Mouse (Mus musculus) stomach, embryonic 14.5 days (tissue): ENCODE measurements around the gene Slc5a5. TPM values are rescaled to one million over a fixed set of nuclear protein-coding genes. Genes with fewer than 3 reads are reported as not detected.

ENCODE experiments used
- ATAC-seq: fragments of 200-750 bp; cut with Nextera tagmentation; 2 replicates; pipeline ENCODE4 v1.8.0; 2017; ENCODE audit warnings: low read depth, moderate TSS enrichment; ENCODE audit not compliant: insufficient number of reproducible peaks, insufficient read depth, low FRiP score
- H3K27ac ChIP-seq: fragments of 300-500 bp; sonication (generic); 2 replicates; pipeline ENCODE4 v1.5.1; 2014; ENCODE audit warnings: mild to moderate bottlenecking, low read length, moderate library complexity, mixed read lengths
- H3K27me3 ChIP-seq: fragments of 300-500 bp; sonication (generic); 2 replicates; pipeline ENCODE4 v1.6.1; 2014; ENCODE audit warnings: low read length, control low read depth, mixed read lengths; ENCODE audit not compliant: control insufficient read depth, insufficient read depth
- H3K36me3 ChIP-seq: fragments of 300-500 bp; sonication (generic); 2 replicates; pipeline ENCODE4 v1.6.1; 2014; ENCODE audit warnings: mild to moderate bottlenecking, control low read depth, low read length, moderate library complexity, mixed read lengths; ENCODE audit not compliant: control insufficient read depth, insufficient read depth
- H3K4me1 ChIP-seq: fragments of 300-500 bp; sonication (generic); 2 replicates; pipeline ENCODE4 v1.6.1; 2014; ENCODE audit warnings: low read length, control low read depth, mixed read lengths; ENCODE audit not compliant: control insufficient read depth, insufficient read depth
- H3K4me2 ChIP-seq: fragments of 300-500 bp; sonication (generic); replicated peaks from 2 replicates; pipeline ENCODE4 v1.6.1; 2014; ENCODE audit warnings: low read depth, low read length, control low read depth
- H3K4me3 ChIP-seq: fragments of 300-500 bp; sonication (generic); 2 replicates; pipeline ENCODE4 v1.5.1; 2014; ENCODE audit warnings: low read depth, low read length, control low read depth
- H3K9ac ChIP-seq: fragments of 300-500 bp; sonication (generic); replicated peaks from 2 replicates; pipeline ENCODE4 v1.6.1; 2014; ENCODE audit warnings: low read depth, mild to moderate bottlenecking, control low read depth, low read length, moderate library complexity, mixed read lengths
- H3K9me3 ChIP-seq: fragments of 300-500 bp; sonication (generic); 2 replicates; pipeline ENCODE4 v1.6.1; 2016; ENCODE audit warnings: low read depth, low read length, control low read depth; ENCODE audit not compliant: control insufficient read depth
- WGBS: fragments of 180-500 bp; shearing (Covaris S2); extraction: QIAGEN DNeasy Blood & Tissue Kit; methylation state at CpG from one replicate; pipeline ENCODE4 v1.1.7; 2014; 5-methylcytosine and 5-hydroxymethylcytosine counted together
- microRNA counts: library from miRNA; unstranded; fragments of <30 nt; microRNA quantifications from one replicate; lab custom pipeline; 2016
- microRNA-seq: library from miRNA; unstranded; fragments of <30 nt; microRNA quantifications from one replicate; pipeline ENCODE4, GENCODE M21; 2016
- polyA plus RNA-seq: library from polyadenylated mRNA; unstranded; fragments of >200 nt; fragmentation: Nextera tagmentation; extraction: Ambion mirVana; gene quantifications from 2 replicates; pipeline ENCODE4 v1.2.1, GENCODE M21; 2014

The Slc5a5 gene
- polyA plus RNA-seq, 1 experiment from 2014 or later: 4.2 TPM

DNA sequence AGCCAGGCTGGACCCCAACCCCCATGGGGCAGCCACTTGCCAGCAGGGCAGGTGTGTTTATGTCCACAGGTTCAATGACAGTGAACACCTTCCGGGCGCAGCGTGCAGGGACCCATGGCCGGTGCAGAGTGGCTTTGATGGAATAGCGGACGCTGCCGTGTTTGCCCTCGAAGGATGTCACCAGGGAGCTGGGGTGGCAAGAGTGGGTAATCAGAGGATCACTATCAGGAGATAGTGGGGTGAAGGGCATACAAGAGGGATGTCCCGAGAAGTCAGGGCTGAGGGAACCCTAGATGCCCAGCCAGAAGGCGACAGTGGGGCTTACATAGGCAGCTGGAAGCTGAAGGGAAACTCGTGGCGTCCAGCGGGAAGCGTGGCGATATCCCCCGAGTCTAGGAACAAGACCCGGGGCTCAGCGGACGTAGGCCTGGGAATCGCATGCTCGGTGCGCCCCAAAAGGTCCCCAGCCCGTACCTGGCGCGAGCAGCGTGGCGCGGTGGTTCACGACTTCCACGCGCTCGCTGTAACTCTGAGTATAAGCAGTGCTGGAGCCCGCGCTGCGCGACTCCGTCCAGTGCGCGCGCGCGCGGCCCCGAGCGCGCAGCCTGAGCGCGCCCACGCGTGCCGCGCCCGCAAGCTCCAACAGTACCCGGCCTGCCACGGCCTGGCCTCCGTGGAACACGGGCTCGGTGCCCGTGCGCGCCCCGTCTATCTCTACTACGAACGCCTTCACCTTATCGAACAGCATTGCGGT is 53.7 kb downstream of the Slc5a5 start:
- WGBS: 1% methylated on average over 66 of the region's 66 CpGs
- Histone ChIP-seq H3K4me2 (peak overlapping the region; percentile 66), H3K9me3 (no peaks in the 10 kb centered on the region), H3K4me3 (peak overlapping the region; percentile 51), H3K27me3 (no peaks in the 10 kb centered on the region), H3K9ac (peak overlapping the region; percentile 69), H3K36me3 (no peaks in the 10 kb centered on the region; the same call in 1 of the 2 replicates), H3K4me1 (peaks cover 5% of the 10 kb centered on the region; the same call in 1 of the 2 replicates), H3K27ac (peak overlapping the region; percentile 88; the same call in 1 of the 2 replicates)
- peak; percentile 10 for ATAC-seq

DNA sequence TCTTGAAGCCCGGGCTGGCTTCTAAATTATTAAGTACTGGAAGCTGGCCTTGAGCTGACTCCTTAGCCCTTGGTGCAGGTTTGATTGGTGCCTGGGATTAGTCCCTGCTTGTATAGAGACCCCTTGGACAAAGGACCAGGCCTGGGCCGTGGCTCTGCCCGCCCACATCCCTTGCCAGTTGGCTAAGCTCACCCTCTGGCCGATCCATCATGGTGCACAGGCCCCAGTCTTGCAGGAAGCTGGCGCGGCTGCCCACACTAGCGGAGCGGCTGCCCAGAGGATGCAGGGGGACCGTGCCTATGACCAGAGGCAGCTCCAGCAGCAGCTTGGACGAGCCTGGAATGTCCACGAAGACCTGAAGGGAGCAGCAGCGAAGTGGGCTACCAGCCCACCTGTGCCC is 55.9 kb downstream of the Slc5a5 start:
- no peak overlapping the region for H3K4me3 ChIP-seq
- H3K36me3 ChIP-seq: no peaks in the 10 kb centered on the region; the same call in 1 of the 2 replicates
- peaks cover 5% of the 10 kb centered on the region; the same call in 1 of the 2 replicates for H3K4me1 ChIP-seq
- H3K27ac ChIP-seq: no peak overlapping the region
- H3K27me3 ChIP-seq: no peaks in the 10 kb centered on the region
- ATAC-seq: no peak
- H3K9ac ChIP-seq: no peak overlapping the region
- 92% methylated on average over 12 of the region's 12 CpGs for WGBS
- no peaks in the 10 kb centered on the region for H3K9me3 ChIP-seq
- H3K4me2 ChIP-seq: no peak overlapping the region

DNA sequence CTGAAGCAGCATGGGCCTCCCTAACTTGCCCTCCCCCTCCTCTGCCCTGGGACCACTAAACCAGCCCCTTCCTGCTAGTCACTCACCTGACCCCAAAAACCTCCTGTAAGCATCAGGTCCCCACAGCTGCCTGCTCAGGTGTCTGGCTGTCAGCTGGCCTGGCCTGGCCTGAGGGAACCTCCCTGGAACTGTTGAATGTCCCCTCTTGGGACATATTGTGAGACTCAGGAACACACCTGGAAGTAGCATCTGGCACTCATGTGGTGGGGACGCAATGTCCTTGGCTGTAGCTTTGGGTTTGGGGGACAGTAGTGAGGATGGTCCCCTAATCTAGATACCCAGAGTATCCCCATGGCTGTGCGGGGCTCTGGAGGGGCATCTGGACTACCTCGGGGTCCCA is 58.5 kb downstream of the Slc5a5 start:
- WGBS: 90% methylated on average over 3 of the region's 3 CpGs
- no peak overlapping the region for H3K4me3 ChIP-seq
- H3K9ac ChIP-seq: no peak overlapping the region
- H3K4me1 ChIP-seq: no peaks in the 10 kb centered on the region
- no peaks in the 10 kb centered on the region; the same call in 1 of the 2 replicates for H3K36me3 ChIP-seq
- H3K27ac ChIP-seq: no peak overlapping the region
- ATAC-seq: no peak
- H3K9me3 ChIP-seq: no peaks in the 10 kb centered on the region
- H3K27me3 ChIP-seq: no peaks in the 10 kb centered on the region
- H3K4me2 ChIP-seq: no peak overlapping the region

DNA sequence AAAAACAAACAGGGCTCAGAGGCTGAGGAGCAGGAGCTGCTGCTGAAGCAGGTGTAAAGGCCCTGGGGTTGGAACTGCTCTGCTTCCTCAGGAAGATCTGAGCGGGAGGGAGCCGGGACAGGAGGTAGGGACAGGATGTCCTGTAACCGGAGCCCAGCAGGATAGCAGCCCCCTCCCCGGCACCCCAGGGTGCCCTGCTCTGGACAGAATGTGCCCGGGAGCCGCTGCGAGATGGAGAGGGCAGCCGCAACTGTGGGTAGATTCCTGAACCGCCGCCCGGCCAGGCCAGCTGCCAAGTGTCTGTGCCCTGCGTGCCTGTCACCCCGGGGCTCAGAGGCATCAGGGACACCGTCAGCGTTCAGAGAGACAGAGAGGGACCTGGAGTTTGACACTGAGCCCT is 59.0 kb downstream of the Slc5a5 start:
- H3K4me3 ChIP-seq: no peak overlapping the region
- no peak overlapping the region for H3K9ac ChIP-seq
- ATAC-seq: no peak
- no peaks in the 10 kb centered on the region for H3K9me3 ChIP-seq
- H3K27me3 ChIP-seq: no peaks in the 10 kb centered on the region
- WGBS: 57% methylated on average over 15 of the region's 15 CpGs
- H3K36me3 ChIP-seq: no peaks in the 10 kb centered on the region; the same call in 1 of the 2 replicates
- no peak overlapping the region for H3K4me2 ChIP-seq
- H3K4me1 ChIP-seq: no peaks in the 10 kb centered on the region
- no peak overlapping the region for H3K27ac ChIP-seq

DNA sequence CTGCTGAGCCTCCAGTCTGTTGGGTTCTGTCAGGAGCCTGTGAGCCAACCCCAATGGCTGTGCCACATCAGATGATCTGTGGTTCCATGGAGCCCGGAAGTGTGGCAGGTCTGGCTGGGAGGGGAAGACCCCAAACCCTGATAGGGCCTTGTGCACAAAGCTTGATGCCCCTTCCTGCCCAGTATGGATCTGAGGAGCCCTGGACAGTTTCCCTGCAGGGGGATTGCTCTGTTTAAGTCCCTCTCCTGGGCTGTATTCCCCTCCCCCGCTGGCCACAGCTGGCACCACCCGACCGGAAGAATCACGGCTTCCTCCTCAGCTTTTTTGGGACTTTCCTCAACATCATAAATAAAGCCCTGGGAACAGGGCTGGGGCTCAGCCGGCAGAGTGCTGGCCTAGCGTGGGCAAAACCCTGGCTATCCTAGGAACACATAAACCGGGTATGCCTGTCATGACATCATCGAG is 59.5 kb downstream of the Slc5a5 start:
- no peaks in the 10 kb centered on the region; the same call in 1 of the 2 replicates for H3K36me3 ChIP-seq
- no peaks in the 10 kb centered on the region for H3K4me1 ChIP-seq
- H3K27me3 ChIP-seq: no peaks in the 10 kb centered on the region
- no peak overlapping the region for H3K4me3 ChIP-seq
- WGBS: 45% methylated on average over 9 of the region's 9 CpGs
- H3K4me2 ChIP-seq: no peak overlapping the region
- H3K27ac ChIP-seq: no peak overlapping the region
- H3K9me3 ChIP-seq: no peaks in the 10 kb centered on the region
- H3K9ac ChIP-seq: no peak overlapping the region
- ATAC-seq: no peak

MicroRNA genes within 50 kb of the gene (microRNA counts, 519-probe panel; counts per million panel counts)
- not detected for microRNA mmu-miR-1969 (lab: Ali Mortazavi, UCI)

Small RNAs within 50 kb of the gene (microRNA-seq; reads per million reads assigned to microRNA genes)
- gene Mir1969: 1.0 reads per million
- gene Mir7067: not detected

Other genes with a start within 250 kb of the Slc5a5 start
- 67.7 and 70.8 TPM in 2 replicates for gene Pgpep1, start 232.4 kb downstream of the Slc5a5 start, polyA plus RNA-seq
- gene Lsm4, start 219.5 kb downstream of the Slc5a5 start, polyA plus RNA-seq: 234 and 244 TPM in 2 replicates
- 78.9 and 105 TPM in 2 replicates for gene Jund, start 193.8 kb downstream of the Slc5a5 start, polyA plus RNA-seq
- 0.06 and 0.10 TPM in 2 replicates for gene Iqcn, start 189.3 kb downstream of the Slc5a5 start, polyA plus RNA-seq
- gene Gm3336, start 174.2 kb downstream of the Slc5a5 start, polyA plus RNA-seq: 0.51 and 0.63 TPM in 2 replicates
- gene Pde4c, start 169.0 kb downstream of the Slc5a5 start, polyA plus RNA-seq: 0.29 and 0.32 TPM in 2 replicates
- 27.0 and 28.7 TPM in 2 replicates for gene Rab3a, start 138.1 kb downstream of the Slc5a5 start, polyA plus RNA-seq
- 42.8 and 43.1 TPM in 2 replicates for gene Mpv17l2, start 131.8 kb downstream of the Slc5a5 start, polyA plus RNA-seq
- gene Pik3r2, start 116.0 kb downstream of the Slc5a5 start, polyA plus RNA-seq: 44.5 and 45.1 TPM in 2 replicates
- gene Mast3, start 87.7 kb downstream of the Slc5a5 start, polyA plus RNA-seq: 10.7 and 13.2 TPM in 2 replicates
- 0.59 TPM in 1 of 2 replicates, not detected in the other for gene Il12rb1, start 84.3 kb downstream of the Slc5a5 start, polyA plus RNA-seq
- gene Arrdc2, start 53.0 kb downstream of the Slc5a5 start, polyA plus RNA-seq: 5.8 and 8.7 TPM in 2 replicates
- 1.6 and 2.1 TPM in 2 replicates for gene Kcnn1, start 29.5 kb downstream of the Slc5a5 start, polyA plus RNA-seq
- gene Ccdc124, start 18.8 kb downstream of the Slc5a5 start, polyA plus RNA-seq: 92.1 and 102 TPM in 2 replicates
- 5,566 and 6,204 TPM in 2 replicates for gene Rpl18a, start 4.7 kb upstream of the Slc5a5 start, polyA plus RNA-seq
- 41.5 and 42.0 TPM in 2 replicates for gene Map1s, start 13.2 kb upstream of the Slc5a5 start, polyA plus RNA-seq